Mouse (Mus musculus): Measurements from ENCODE around the gene Lsm14a.

GRCm38 (mm10) chr7:34421201-34421600 lies 28.1 kb upstream of the Lsm14a start:
- no peak for TF ChIP-seq POLR2A (IDR thresholded peaks at IDR 0.05; ENCODE audit: control insufficient read depth, extremely low read depth, insufficient read depth, low read length, poor library complexity)
- TF ChIP-seq CTCF (IDR thresholded peaks at IDR 0.05; ENCODE audit: borderline replicate concordance, control insufficient read depth, extremely low read depth, insufficient read depth, low read length, poor library complexity) = no peak
